ENCODE assay signal across 9 mouse cellular contexts in the genomic region with DNA sequence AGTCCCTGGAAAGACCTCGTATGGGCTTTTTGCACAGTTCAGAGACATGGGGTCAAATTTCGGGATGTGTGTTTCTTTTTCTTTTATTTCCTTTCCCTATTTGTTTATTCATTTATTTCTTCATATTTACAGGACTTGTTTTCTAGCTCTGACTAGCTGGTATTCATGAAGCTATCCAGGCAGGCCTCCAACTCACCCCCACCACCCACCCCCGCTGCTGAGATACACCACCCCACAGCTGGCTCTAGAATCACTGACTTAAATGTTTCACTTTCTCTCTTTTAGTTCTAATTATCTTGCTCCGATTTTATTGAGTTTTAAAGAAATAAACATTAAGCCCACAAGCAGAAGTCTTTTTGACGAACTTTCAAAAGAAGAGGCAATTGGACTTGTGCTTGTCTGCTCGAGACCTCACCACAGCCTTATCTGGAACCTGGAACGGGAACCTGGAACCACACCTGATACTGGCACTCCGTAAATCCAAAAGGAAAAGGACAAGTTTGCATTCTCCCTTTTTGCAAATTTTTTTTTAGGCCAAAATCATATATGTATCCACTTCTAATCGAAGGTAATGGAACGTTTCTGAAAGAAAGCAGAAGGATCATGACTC. TPM values are rescaled to one million over a fixed set of nuclear protein-coding genes. Genes with fewer than 3 reads are reported as not detected.
DNase-seq lines count a peak whose midpoint lies in the region; ATAC-seq and TF ChIP-seq lines count a peak whose summit lies in the region.
"Had no signal": no experiment of that assay in that cellular context is flagged by ENCODE, and none has a peak within 500 bp of the region (broad histone marks: within the 10 kb centered on the region; RNA-seq: fewer than 3 reads in every experiment).

No protein-coding gene starts in this region.

- no peak for ATAC-seq in limb, embryonic 12.5 days (ENCODE audit: insufficient number of reproducible peaks, insufficient read depth, low FRiP score, low TSS enrichment, low read depth)

- no peaks in the 10 kb centered on the region for H3K9me3 ChIP-seq in limb, embryonic 12.5 days

- H3K27ac ChIP-seq in left cerebral cortex, adult 2 months = peak overlapping the region; percentile 9
- H3K27ac ChIP-seq in embryonic fibroblast, embryonic 13.5 days (ENCODE audit: insufficient read depth, low read length) = peak overlapping the region; percentile 41
- H3K27ac ChIP-seq in limb, embryonic 12.5 days = peak overlapping the region; percentile 95; the same call in 1 of the 2 replicates
- no peak overlapping the region; the same call in 1 of the 2 replicates for H3K27ac ChIP-seq in small intestine, adult 2 months (ENCODE audit: insufficient read depth, low read depth, low read length)

- H3K36me3 ChIP-seq in limb, embryonic 12.5 days = no peaks in the 10 kb centered on the region
- H3K36me3 ChIP-seq in small intestine, adult 2 months (ENCODE audit: control insufficient read depth, insufficient read depth, low read length) = no peaks in the 10 kb centered on the region

- H3K27me3 ChIP-seq in limb, embryonic 12.5 days = no peaks in the 10 kb centered on the region
- H3K27me3 ChIP-seq in small intestine, adult 2 months (ENCODE audit: control insufficient read depth, insufficient read depth, low read length) = no peaks in the 10 kb centered on the region

- no peak for TF ChIP-seq CTCF in left cerebral cortex, adult 2 months (IDR thresholded peaks at IDR 0.05)
- TF ChIP-seq CTCF in embryonic fibroblast, embryonic 13.5 days (IDR thresholded peaks at IDR 0.05; ENCODE audit: borderline replicate concordance, insufficient read depth, low read length) = no peak
- no peak for TF ChIP-seq CTCF in small intestine, adult 2 months (IDR thresholded peaks at IDR 0.05; ENCODE audit: extremely low read depth, insufficient read length, insufficient replicate concordance, low read depth, low read length)

- intact Hi-C loops in left cerebral cortex, adult 2 months (cut with DNase I) = loop anchor here (5.0 to 10.0 kb wide), 4 partner anchors 255 to 1488 kb away; partner anchors contain the start of genes Hist1h2ac, Hist1h2bb, Hist1h2bc and Hist1h3c
- intact Hi-C loops in left cerebral cortex, postnatal 4 days (cut with DNase I) = loop anchor here (10.0 kb wide), 2 partner anchors 1405 to 1485 kb away; partner anchors contain the start of gene Zfp184
- intact Hi-C loops in left cerebral cortex, postnatal 10 days (cut with DNase I) = loop anchor here (10.0 kb wide), 2 partner anchors 1405 to 1715 kb away; partner anchors contain the start of genes Hist1h2ai, Hist1h2bl and Hist1h3h

- H3K4me3 ChIP-seq in left cerebral cortex, adult 2 months = peak overlapping the region; percentile 62
- peak overlapping the region; percentile 85 for H3K4me3 ChIP-seq in embryonic fibroblast, embryonic 13.5 days (ENCODE audit: insufficient read depth, low read length)
- H3K4me3 ChIP-seq in limb, embryonic 12.5 days (replicated peaks) = peak overlapping the region; percentile 51
- H3K4me3 ChIP-seq in small intestine, adult 2 months (ENCODE audit: low read depth, low read length) = peak overlapping the region; percentile 24; the same call in 1 of the 2 replicates

- H3K4me2 ChIP-seq in limb, embryonic 12.5 days = peak overlapping the region; percentile 58

- peaks cover 8% of the 10 kb centered on the region; the same call in 1 of the 2 replicates for H3K4me1 ChIP-seq in embryonic fibroblast, embryonic 13.5 days (ENCODE audit: control insufficient read depth, insufficient read depth, low read length)
- peaks cover 22% of the 10 kb centered on the region for H3K4me1 ChIP-seq in limb, embryonic 12.5 days (replicated peaks)
- H3K4me1 ChIP-seq in small intestine, adult 2 months (ENCODE audit: control insufficient read depth, insufficient read depth, insufficient read length, low read length) = no peaks in the 10 kb centered on the region

- WGBS in limb, embryonic 12.5 days = 41% methylated on average over 10 of the region's 10 CpGs
- 25% methylated on average over 10 of the region's 10 CpGs for WGBS in small intestine, adult 2 months

- TF ChIP-seq POLR2A in embryonic fibroblast, embryonic 13.5 days (IDR thresholded peaks at IDR 0.05; ENCODE audit: low read depth, low read length) = no peak
- no peak for TF ChIP-seq POLR2A in small intestine, adult 2 months (IDR thresholded peaks at IDR 0.05; ENCODE audit: low read depth, low read length)

- H3K9ac ChIP-seq in limb, embryonic 12.5 days (replicated peaks) = peak overlapping the region; percentile 59

- no peak for DNase-seq in left cerebral cortex, adult 2 months (ENCODE audit: extremely low spot score in 1 of 2, low spot score in 2 of 2)
- DNase-seq in left cerebral cortex, postnatal 4 days = no peak
- no peak for DNase-seq in right cerebral cortex, postnatal 10 days (ENCODE audit: low spot score in 2 of 2)
- no peak for DNase-seq in left cerebral cortex, postnatal 10 days (ENCODE audit: extremely low spot score in 1 of 2, low spot score in 2 of 2)
- DNase-seq in frontal cortex, postnatal 14 days (ENCODE audit: low spot score in 2 of 2) = no peak

RNA-seq across cellular contexts. Expression of gene Abt1, which starts 6.2 kb away (rescaled TPM):
- total RNA-seq in left cerebral cortex, adult 2 months (2021) = 1 to 10 TPM; 8.9 to 9.8 TPM
- 1 to 10 TPM; 5.6 to 6.1 TPM for total RNA-seq in left cerebral cortex, postnatal 4 days (2021)
- polyA plus RNA-seq in embryonic fibroblast, embryonic 13.5 days (2011; ENCODE audit: insufficient read length, low read depth, missing spikeins) = 4.2 and 4.7 TPM in 2 replicates
- polyA plus RNA-seq in limb, embryonic 12.5 days (2016; fragmentation: Nextera tagmentation; extraction: Ambion mirVana) = 14.4 and 15.2 TPM in 2 replicates
- polyA plus RNA-seq in small intestine, adult 2 months (2012; rRNA removed) = 0.95 and 1.2 TPM in 2 replicates
- 1 to 10 TPM; 6.3 to 6.5 TPM for total RNA-seq in left cerebral cortex, postnatal 10 days (2021)

RNA-seq across cellular contexts. Expression of gene Btn1a1, which starts 35.8 kb away (rescaled TPM):
- total RNA-seq in left cerebral cortex, adult 2 months (2021) = not detected
- not detected for total RNA-seq in left cerebral cortex, postnatal 4 days (2021)
- not detected in 2 replicates for polyA plus RNA-seq in embryonic fibroblast, embryonic 13.5 days (2011; ENCODE audit: insufficient read length, low read depth, missing spikeins)
- polyA plus RNA-seq in limb, embryonic 12.5 days (2016; fragmentation: Nextera tagmentation; extraction: Ambion mirVana) = 0.10 and 0.12 TPM in 2 replicates
- polyA plus RNA-seq in small intestine, adult 2 months (2012; rRNA removed) = 0.05 TPM in 1 of 2 replicates, not detected in the other
- total RNA-seq in left cerebral cortex, postnatal 10 days (2021) = not detected

RNA-seq across cellular contexts. Expression of gene Btn2a2, which starts 58.8 kb away (rescaled TPM):
- total RNA-seq in left cerebral cortex, adult 2 months (2021) = 1 to 10 TPM in 1 of 2 experiments, under 1 TPM in 1; 0.65 to 1.4 TPM
- total RNA-seq in left cerebral cortex, postnatal 4 days (2021) = not detected
- not detected in 2 replicates for polyA plus RNA-seq in embryonic fibroblast, embryonic 13.5 days (2011; ENCODE audit: insufficient read length, low read depth, missing spikeins)
- polyA plus RNA-seq in limb, embryonic 12.5 days (2016; fragmentation: Nextera tagmentation; extraction: Ambion mirVana) = 1.8 and 1.9 TPM in 2 replicates
- polyA plus RNA-seq in small intestine, adult 2 months (2012; rRNA removed) = not detected in 2 replicates
- under 1 TPM; 0.75 to 0.88 TPM for total RNA-seq in left cerebral cortex, postnatal 10 days (2021)
- total RNA-seq: adrenal gland, postnatal 14 days had no signal

Comparison
In these comparisons a context has a peak if more than half of its experiments do, and no peak if none do; other contexts are left out.
1. H3K4me3 ChIP-seq: peak in every context shown above with its lines; median percentile 85 in embryonic fibroblast, embryonic 13.5 days; 62 in left cerebral cortex, adult 2 months; 51 in limb, embryonic 12.5 days; 24 in small intestine, adult 2 months.